Mouse (Mus musculus): ENCODE results near the gene Hdac9. TPM values are rescaled to one million over a fixed set of nuclear protein-coding genes. Genes with fewer than 3 reads are reported as not detected.
A peak's percentile ranks its signal among the peaks of the same experiment; 100 is the strongest.

Hdac9 gene
- polyA plus RNA-seq, 1 experiment from 2014 or later: 13.6 TPM

DNA sequence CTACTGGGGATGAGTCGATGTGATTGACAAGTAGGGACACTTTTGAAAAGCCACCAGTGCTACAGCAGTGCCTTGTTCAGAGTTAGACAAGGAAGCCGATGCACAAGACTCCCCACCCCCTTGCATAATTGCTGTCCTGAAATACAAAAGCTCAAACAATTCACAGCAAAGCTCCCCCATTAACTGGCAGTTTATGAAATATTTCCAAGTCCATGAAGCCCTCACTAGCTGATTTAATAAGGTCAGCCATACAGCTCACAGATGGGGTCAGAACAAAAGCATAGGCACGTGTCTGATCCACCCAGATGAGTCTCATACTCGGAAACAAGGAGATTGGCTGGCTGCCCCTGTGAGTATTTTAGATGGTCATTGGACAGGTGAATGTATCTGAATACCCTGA lies 228.0 kb downstream of the Hdac9 start:
- Histone ChIP-seq H3K27ac (ENCODE audit: low read length) (no peak overlapping the region), H3K4me2 (ENCODE audit: low read length) (no peak overlapping the region), H3K4me3 (replicated peaks; ENCODE audit: low read length) (no peak overlapping the region), H3K9ac (replicated peaks; ENCODE audit: low read depth, low read length) (no peak overlapping the region), H3K36me3 (ENCODE audit: control insufficient read depth, insufficient read depth) (no peaks in the 10 kb centered on the region), H3K4me1 (replicated peaks; ENCODE audit: control insufficient read depth, insufficient read depth, low read length) (no peaks in the 10 kb centered on the region), H3K9me3 (ENCODE audit: control insufficient read depth, low read length) (no peaks in the 10 kb centered on the region), H3K27me3 (replicated peaks; ENCODE audit: control insufficient read depth, insufficient read depth, low read length) (no peaks in the 10 kb centered on the region)
- WGBS: 38% methylated on average over 4 of the region's 4 CpGs
- no peak for ATAC-seq

DNA sequence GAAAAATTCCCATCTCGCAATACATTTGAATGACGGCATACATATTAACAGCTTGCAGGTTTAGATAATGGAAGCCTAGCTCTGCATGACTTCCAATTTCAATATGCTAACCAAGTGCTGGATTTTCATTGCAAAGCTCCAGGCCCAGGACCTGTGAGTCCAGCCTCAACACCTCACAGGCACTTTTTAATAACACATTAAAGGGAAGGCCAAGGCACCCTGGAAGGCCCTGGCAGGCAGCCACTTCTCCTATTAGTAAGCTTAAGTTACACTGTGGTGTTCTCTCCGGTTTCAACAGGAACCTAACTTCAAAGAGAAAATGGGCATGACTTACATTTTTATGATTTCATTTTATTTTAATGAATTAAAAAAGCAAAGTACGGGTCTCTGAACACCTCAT lies 233.5 kb downstream of the Hdac9 start:
- Histone ChIP-seq H3K9ac (replicated peaks; ENCODE audit: low read depth, low read length) (no peak overlapping the region), H3K27ac (ENCODE audit: low read length) (no peak overlapping the region), H3K36me3 (ENCODE audit: control insufficient read depth, insufficient read depth) (no peaks in the 10 kb centered on the region), H3K4me1 (replicated peaks; ENCODE audit: control insufficient read depth, insufficient read depth, low read length) (0 out of 2 replicates have a peak, but pooled peaks cover 4% of the 10 kb centered on the region), H3K4me2 (ENCODE audit: low read length) (no peak overlapping the region), H3K27me3 (replicated peaks; ENCODE audit: control insufficient read depth, insufficient read depth, low read length) (no peaks in the 10 kb centered on the region), H3K9me3 (ENCODE audit: control insufficient read depth, low read length) (no peaks in the 10 kb centered on the region), H3K4me3 (replicated peaks; ENCODE audit: low read length) (no peak overlapping the region)
- no peak for ATAC-seq
- WGBS: 46% methylated on average over 4 of the region's 4 CpGs

DNA sequence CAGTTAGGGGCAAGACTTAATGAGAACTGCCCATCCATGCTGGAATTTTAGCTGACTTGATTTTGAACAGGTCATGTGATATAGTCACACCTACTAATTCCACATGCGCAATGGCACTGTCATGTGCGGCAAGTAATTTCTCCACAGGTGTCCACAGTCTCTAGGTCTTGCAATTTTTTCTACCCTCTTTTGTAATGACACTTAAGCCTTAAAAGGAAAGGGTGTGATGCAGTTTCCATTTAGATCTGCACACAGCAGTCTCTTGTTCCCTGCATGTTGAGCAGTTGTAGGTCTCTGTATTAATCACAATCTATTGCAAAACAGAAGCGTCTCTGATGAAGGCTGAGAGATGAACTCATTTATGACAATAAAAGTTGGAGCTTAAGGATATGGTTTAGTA lies 234.2 kb downstream of the Hdac9 start:
- H3K4me2 ChIP-seq (ENCODE audit: low read length): no peak overlapping the region
- no peaks in the 10 kb centered on the region for H3K36me3 ChIP-seq (ENCODE audit: control insufficient read depth, insufficient read depth)
- H3K9ac ChIP-seq (replicated peaks; ENCODE audit: low read depth, low read length): no peak overlapping the region
- H3K4me1 ChIP-seq (replicated peaks; ENCODE audit: control insufficient read depth, insufficient read depth, low read length): 0 out of 2 replicates have a peak, but pooled peaks cover 4% of the 10 kb centered on the region
- no peak for ATAC-seq
- no peak overlapping the region for H3K27ac ChIP-seq (ENCODE audit: low read length)
- no peaks in the 10 kb centered on the region for H3K9me3 ChIP-seq (ENCODE audit: control insufficient read depth, low read length)
- WGBS: 81% methylated on average over 3 of the region's 3 CpGs
- H3K4me3 ChIP-seq (replicated peaks; ENCODE audit: low read length): no peak overlapping the region
- H3K27me3 ChIP-seq (replicated peaks; ENCODE audit: control insufficient read depth, insufficient read depth, low read length): no peaks in the 10 kb centered on the region

DNA sequence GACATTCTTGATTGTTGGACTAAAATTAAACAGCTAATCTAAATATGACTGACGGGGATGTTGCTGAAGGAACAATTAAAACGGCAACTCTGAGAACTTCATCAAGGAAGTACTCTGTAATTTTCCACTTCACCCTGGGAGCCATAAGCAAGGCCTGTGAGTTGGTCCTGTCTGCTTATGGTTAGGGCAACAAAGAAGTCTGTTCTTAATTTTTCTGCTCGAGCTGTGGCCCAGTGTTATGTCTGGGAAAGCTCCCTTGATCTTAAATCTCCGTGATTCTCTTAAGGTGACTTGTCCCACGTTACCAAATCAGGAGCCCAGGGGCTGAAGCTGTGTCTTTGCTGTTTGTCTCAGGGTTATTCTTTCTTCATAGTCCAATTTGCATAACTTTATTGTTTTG lies 236.3 kb downstream of the Hdac9 start:
- Histone ChIP-seq H3K4me1 (replicated peaks; ENCODE audit: control insufficient read depth, insufficient read depth, low read length) (0 out of 2 replicates have a peak, but pooled peaks cover 4% of the 10 kb centered on the region), H3K4me3 (replicated peaks; ENCODE audit: low read length) (no peak overlapping the region), H3K9me3 (ENCODE audit: control insufficient read depth, low read length) (no peaks in the 10 kb centered on the region), H3K4me2 (ENCODE audit: low read length) (no peak overlapping the region), H3K27ac (ENCODE audit: low read length) (no peak overlapping the region), H3K36me3 (ENCODE audit: control insufficient read depth, insufficient read depth) (no peaks in the 10 kb centered on the region), H3K27me3 (replicated peaks; ENCODE audit: control insufficient read depth, insufficient read depth, low read length) (no peaks in the 10 kb centered on the region), H3K9ac (replicated peaks; ENCODE audit: low read depth, low read length) (no peak overlapping the region)
- 27% methylated on average over 5 of the region's 5 CpGs for WGBS
- ATAC-seq: no peak

DNA sequence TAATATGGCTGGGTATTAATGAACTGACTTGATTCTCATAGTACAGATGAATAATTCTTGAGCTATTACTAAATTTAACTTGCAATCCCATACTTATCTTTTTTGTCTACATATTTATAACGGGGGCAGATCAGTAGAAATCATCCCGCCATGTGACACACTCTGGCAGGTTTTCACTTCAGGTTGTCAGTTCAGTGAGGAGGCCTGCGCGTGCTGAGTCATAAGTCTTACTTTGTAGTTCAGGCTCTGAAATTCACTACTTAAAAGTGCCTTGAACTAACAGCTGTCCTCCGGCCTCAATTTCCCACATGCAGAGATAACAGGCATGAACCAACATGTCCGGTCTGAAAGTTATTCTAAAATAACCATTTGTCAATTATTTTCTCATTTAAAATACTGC lies 239.8 kb downstream of the Hdac9 start:
- no peak overlapping the region for H3K4me3 ChIP-seq (replicated peaks; ENCODE audit: low read length)
- H3K9me3 ChIP-seq (ENCODE audit: control insufficient read depth, low read length): no peaks in the 10 kb centered on the region
- H3K9ac ChIP-seq (replicated peaks; ENCODE audit: low read depth, low read length): no peak overlapping the region
- H3K4me2 ChIP-seq (ENCODE audit: low read length): no peak overlapping the region
- H3K27ac ChIP-seq (ENCODE audit: low read length): no peak overlapping the region
- H3K4me1 ChIP-seq (replicated peaks; ENCODE audit: control insufficient read depth, insufficient read depth, low read length): 0 out of 2 replicates have a peak, but pooled peaks cover 4% of the 10 kb centered on the region
- ATAC-seq: no peak
- no peaks in the 10 kb centered on the region for H3K36me3 ChIP-seq (ENCODE audit: control insufficient read depth, insufficient read depth)
- WGBS: 87% methylated on average over 6 of the region's 6 CpGs
- H3K27me3 ChIP-seq (replicated peaks; ENCODE audit: control insufficient read depth, insufficient read depth, low read length): no peaks in the 10 kb centered on the region

DNA sequence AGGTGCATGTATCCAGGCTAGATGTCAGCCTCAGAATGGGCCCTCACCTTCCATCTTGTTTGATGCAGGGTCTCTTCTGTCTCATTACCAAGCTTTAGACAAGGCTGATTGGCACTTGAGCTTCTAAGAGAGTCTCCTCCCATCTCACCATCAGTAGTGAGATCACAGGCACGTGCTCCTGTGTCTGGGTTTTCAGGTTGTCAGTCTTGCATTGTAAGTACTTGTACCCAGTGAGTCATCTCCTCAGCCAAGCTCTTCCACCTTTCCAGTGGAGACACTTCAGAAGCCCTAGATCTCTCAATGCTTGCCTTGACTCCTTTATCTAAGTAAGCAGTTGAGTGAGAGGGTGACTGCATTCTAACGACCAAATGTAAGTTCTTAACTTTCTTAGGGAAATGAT lies 242.7 kb downstream of the Hdac9 start:
- no peak overlapping the region for H3K9ac ChIP-seq (replicated peaks; ENCODE audit: low read depth, low read length)
- no peaks in the 10 kb centered on the region for H3K4me1 ChIP-seq (replicated peaks; ENCODE audit: control insufficient read depth, insufficient read depth, low read length)
- WGBS: 52% methylated on average over 2 of the region's 2 CpGs
- no peak overlapping the region for H3K27ac ChIP-seq (ENCODE audit: low read length)
- H3K36me3 ChIP-seq (ENCODE audit: control insufficient read depth, insufficient read depth): no peaks in the 10 kb centered on the region
- H3K9me3 ChIP-seq (ENCODE audit: control insufficient read depth, low read length): no peaks in the 10 kb centered on the region
- no peak overlapping the region for H3K4me2 ChIP-seq (ENCODE audit: low read length)
- H3K27me3 ChIP-seq (replicated peaks; ENCODE audit: control insufficient read depth, insufficient read depth, low read length): no peaks in the 10 kb centered on the region
- H3K4me3 ChIP-seq (replicated peaks; ENCODE audit: low read length): no peak overlapping the region
- no peak for ATAC-seq

DNA sequence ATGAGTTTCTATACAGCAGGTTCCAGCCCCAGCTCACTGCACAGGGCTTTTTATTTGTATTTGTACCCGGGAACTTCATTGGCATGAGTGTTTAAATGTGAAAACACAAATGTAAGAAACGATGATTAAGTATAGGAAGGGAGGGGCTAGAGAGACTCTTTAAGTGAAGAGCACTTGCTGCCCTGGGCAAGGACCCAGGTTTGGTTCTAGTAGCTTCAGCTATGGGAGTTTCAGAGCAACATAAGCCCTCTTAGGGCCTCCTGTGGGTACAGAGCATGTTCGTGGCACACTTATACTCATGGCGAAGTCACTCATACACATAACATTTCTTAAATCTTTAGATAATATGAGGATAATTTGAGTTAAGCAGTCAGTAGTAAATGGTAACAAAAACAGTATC lies 243.4 kb downstream of the Hdac9 start:
- no peak overlapping the region for H3K9ac ChIP-seq (replicated peaks; ENCODE audit: low read depth, low read length)
- H3K27ac ChIP-seq (ENCODE audit: low read length): no peak overlapping the region
- H3K27me3 ChIP-seq (replicated peaks; ENCODE audit: control insufficient read depth, insufficient read depth, low read length): no peaks in the 10 kb centered on the region
- ATAC-seq: no peak
- H3K4me3 ChIP-seq (replicated peaks; ENCODE audit: low read length): no peak overlapping the region
- H3K36me3 ChIP-seq (ENCODE audit: control insufficient read depth, insufficient read depth): no peaks in the 10 kb centered on the region
- H3K4me2 ChIP-seq (ENCODE audit: low read length): no peak overlapping the region
- 84% methylated on average over 4 of the region's 4 CpGs for WGBS
- H3K4me1 ChIP-seq (replicated peaks; ENCODE audit: control insufficient read depth, insufficient read depth, low read length): no peaks in the 10 kb centered on the region
- no peaks in the 10 kb centered on the region for H3K9me3 ChIP-seq (ENCODE audit: control insufficient read depth, low read length)

DNA sequence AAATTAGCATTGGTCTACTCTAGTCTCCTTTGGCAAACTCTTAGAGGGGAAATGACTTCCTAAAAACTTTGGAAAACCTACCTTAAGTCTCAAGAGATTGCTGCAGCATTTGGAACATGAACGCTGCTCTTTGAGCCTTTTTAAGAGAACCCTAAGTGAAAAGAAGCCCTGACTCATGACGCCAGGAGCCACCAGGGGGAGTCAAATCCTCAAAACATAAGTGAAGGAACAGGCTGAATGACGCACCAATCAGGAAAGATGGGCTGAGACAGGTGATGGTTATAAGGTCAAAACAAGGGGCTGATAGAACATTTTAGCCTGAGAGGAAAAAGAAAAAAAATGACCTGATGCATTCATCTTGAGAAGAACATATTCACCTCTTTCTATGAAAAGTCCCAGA lies 252.1 kb downstream of the Hdac9 start:
- Histone ChIP-seq H3K4me2 (ENCODE audit: low read length) (no peak overlapping the region), H3K27ac (ENCODE audit: low read length) (no peak overlapping the region), H3K36me3 (ENCODE audit: control insufficient read depth, insufficient read depth) (no peaks in the 10 kb centered on the region), H3K27me3 (replicated peaks; ENCODE audit: control insufficient read depth, insufficient read depth, low read length) (no peaks in the 10 kb centered on the region), H3K4me3 (replicated peaks; ENCODE audit: low read length) (no peak overlapping the region), H3K9ac (replicated peaks; ENCODE audit: low read depth, low read length) (no peak overlapping the region), H3K4me1 (replicated peaks; ENCODE audit: control insufficient read depth, insufficient read depth, low read length) (no peaks in the 10 kb centered on the region), H3K9me3 (ENCODE audit: control insufficient read depth, low read length) (no peaks in the 10 kb centered on the region)
- ATAC-seq: peak; percentile 70; the same call in 1 of the 2 replicates
- 7% methylated on average over 3 of the region's 3 CpGs for WGBS

DNA sequence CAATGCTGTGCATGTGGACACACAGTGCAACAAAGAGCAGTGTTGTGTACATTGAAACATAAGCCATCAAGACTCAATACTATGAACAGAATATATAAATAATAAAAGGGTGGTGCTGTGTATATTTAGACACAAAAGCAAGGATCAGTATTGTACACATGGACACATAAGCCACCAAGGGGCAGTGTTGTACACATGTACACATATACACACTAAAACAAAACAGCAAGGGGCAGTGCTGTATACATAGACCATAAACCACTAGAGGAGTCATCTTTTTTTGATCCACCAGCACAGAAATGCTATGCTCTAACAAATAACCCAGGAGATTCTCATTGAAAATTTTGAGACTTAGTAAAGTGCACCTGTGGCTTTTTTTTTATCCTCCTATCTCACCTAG lies 255.5 kb downstream of the Hdac9 start:
- H3K4me3 ChIP-seq (replicated peaks; ENCODE audit: low read length): no peak overlapping the region
- H3K27me3 ChIP-seq (replicated peaks; ENCODE audit: control insufficient read depth, insufficient read depth, low read length): no peaks in the 10 kb centered on the region
- peaks cover 3% of the 10 kb centered on the region; the same call in 1 of the 2 replicates for H3K4me1 ChIP-seq (replicated peaks; ENCODE audit: control insufficient read depth, insufficient read depth, low read length)
- ATAC-seq: no peak
- H3K9me3 ChIP-seq (ENCODE audit: control insufficient read depth, low read length): no peaks in the 10 kb centered on the region
- no peak overlapping the region for H3K27ac ChIP-seq (ENCODE audit: low read length)
- H3K9ac ChIP-seq (replicated peaks; ENCODE audit: low read depth, low read length): no peak overlapping the region
- H3K4me2 ChIP-seq (ENCODE audit: low read length): no peak overlapping the region
- H3K36me3 ChIP-seq (ENCODE audit: control insufficient read depth, insufficient read depth): no peaks in the 10 kb centered on the region

DNA sequence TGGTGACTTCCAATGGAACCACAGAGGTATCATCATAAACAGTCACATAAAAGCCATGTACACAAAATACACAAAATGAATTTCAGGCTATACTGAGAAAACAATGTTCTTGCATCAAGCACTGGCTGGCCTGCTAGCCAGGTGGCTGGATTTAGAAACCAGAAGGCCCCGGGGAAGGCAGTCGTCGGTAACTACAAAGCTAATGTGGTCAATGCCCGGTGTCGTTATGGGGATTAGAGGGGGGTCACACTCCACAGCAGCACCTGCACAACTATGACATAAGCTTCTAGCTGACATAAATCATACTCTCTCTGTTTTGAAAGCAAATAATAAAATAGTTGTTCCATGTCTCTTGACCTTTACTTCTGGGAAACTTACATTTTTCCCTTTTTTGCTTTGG lies 256.9 kb downstream of the Hdac9 start:
- Histone ChIP-seq H3K9me3 (ENCODE audit: control insufficient read depth, low read length) (no peaks in the 10 kb centered on the region), H3K27ac (ENCODE audit: low read length) (no peak overlapping the region), H3K9ac (replicated peaks; ENCODE audit: low read depth, low read length) (no peak overlapping the region), H3K4me3 (replicated peaks; ENCODE audit: low read length) (no peak overlapping the region), H3K27me3 (replicated peaks; ENCODE audit: control insufficient read depth, insufficient read depth, low read length) (no peaks in the 10 kb centered on the region), H3K4me1 (replicated peaks; ENCODE audit: control insufficient read depth, insufficient read depth, low read length) (peaks cover 3% of the 10 kb centered on the region; the same call in 1 of the 2 replicates), H3K36me3 (ENCODE audit: control insufficient read depth, insufficient read depth) (no peaks in the 10 kb centered on the region), H3K4me2 (ENCODE audit: low read length) (no peak overlapping the region)
- 33% methylated on average over 5 of the region's 5 CpGs for WGBS
- no peak for ATAC-seq

Measured in forebrain, embryonic 16.5 days (tissue).